Mouse (Mus musculus): Measurements from ENCODE around the gene Gata5.

DNA sequence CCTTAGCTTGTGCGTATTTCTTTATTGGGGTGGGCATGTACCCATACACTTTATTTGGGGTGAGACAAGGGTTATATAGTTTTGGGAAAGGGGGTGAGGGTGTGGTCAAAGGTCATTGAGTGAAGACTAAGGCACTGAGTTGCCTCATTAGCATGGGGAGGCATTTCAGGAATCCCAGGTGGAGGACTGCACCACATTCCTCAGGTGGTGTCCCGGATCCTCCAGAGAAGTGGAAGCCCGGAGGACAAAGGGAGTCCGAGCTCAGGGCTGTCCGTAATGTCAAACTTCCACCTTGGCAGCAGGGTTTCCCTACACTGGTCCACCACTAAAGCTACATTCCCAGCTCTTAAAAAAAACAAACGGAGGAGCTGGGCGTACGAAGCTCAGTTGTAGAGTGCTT, 41.6 kb downstream of the Gata5 start:
- TF ChIP-seq CTCF (IDR thresholded peaks at IDR 0.05) (no peak), EP300 (IDR thresholded peaks at IDR 0.05) (no peak)
